Mouse (Mus musculus): ENCODE results near the gene Alkbh2.

Alkbh2 gene

GRCm38 (mm10) chr5:114127374-114128349 lies at the start of gene Alkbh2:
Alkbh2 (minus strand) TSS chr5:114128218.
- peak; percentile 77 for DNase-seq (ENCODE audit: low read depth, low spot score)

DNA sequence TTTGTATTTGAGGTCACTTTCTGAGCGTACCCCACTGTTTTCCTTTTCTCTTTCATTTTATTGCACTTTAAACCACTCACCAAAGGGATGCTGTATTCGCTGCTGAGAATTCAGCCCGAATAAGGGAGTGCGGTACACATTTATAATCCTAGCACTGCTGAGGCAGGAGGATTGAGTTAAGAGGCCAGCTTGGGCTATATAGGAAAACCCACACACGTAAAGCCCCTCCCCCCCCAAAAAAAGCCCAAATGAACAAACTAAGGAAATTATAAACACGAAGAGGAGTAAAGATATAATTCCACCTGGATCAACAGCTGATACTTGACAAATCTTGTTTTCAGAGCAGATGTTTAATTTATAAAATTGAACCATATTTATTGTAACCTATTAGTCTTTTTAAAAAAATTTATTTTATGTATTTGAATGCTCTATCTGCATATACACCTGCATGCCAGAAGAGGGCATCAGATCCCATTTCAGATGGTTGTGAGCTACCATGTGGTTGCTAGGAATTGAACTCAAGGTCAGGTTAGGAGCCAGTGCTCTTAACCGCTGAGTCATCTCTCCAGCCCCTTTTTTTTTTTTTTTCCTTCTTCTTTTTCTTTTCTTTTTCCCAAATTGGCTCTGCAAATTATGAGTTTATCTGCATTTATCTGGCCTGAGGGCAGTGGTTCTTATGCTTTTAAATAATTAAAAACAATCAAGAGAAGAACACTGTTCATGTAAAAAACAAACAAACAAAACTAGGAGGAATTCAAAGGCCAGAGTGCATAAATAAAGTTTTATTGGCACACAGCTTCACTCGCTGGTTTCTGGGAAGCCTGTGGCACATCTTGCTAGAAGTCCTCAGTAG lies 48.8 kb upstream of the Alkbh2 start:
- no peak for DNase-seq (ENCODE audit: low read depth, low spot score)

DNA sequence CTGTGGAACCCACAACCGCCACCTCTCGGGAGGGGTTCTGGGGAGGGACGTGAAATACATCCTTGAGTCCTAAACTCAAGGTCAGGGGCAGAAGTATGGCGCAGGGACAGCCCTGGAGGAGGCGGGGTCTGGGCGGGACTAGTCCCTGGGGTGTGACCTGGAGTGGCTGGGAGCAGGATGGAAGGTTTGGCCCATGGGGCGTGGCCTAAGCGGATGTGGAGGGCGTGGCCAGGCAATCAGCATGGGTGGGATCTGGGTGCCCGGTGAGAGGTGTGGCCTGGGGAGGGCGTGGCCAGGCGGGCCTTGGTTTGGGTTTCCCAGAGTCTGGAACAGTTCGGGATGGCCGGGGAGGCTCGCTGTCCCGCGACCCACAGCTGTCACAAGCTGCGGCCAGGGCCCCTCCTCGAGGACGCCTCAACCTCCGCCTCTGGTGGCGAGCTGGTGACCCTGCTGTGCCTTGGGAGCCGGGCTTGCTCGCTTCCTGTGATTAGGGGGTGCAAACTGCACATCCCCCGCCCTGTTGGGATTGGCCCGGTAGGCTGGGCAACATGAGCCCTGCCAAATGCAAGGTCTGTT lies 47.7 kb upstream of the Alkbh2 start:
- peak; percentile 85 for DNase-seq (ENCODE audit: low read depth, low spot score)

DNA sequence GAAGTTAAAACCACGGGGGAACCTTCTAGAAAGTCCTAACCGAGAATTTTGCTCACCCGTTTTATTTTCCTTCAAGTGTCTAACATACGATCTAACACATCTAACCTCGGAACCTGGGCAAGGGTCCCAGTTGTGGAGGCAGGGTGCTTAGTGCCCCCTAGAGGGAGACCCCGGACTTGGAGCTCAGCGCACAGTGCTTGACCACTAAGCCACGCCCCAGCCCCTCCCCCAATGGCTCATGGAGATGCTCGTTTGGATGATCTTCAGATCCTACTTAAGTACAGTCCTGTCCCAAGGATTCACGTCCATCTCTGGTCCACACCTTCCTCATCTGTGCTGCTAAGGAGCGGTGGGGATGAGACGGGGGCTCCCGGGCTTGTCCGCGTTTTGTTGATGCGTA lies 46.6 kb upstream of the Alkbh2 start:
- DNase-seq (ENCODE audit: low read depth, low spot score) = peak; percentile 16

DNA sequence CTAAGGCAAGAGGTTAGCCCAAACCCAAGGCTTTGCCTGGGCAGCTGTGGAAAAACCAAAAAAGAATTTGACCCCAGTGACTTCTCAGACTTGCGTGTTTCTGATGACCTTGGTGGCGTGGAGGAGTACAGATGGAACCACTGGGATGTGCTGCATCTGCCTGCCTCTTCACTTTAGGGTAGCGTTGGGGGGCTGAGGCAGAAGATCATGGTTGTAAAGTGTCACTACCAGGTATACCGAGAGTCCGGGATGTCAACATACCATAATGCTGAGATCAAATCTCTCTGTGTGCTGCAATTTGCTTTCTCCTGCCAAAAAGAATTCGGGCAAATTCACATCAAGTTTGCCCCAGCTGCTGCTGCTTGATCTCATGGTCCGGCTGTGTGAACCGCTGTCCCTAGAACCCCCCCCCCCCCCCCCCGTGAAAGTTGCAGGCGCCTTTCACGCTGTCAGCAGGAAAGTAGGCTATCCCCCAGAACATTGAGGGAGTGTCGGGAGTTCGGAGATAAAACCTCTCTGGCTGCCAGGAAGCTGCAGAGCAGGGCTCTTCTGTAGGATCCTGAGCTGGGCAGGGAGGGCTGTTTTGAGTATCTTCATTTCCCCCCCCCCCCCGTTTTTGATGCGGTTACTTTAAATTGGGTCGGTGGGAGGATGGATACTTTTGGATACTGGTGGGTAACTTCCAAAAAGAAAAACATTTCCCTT lies 46.0 kb upstream of the Alkbh2 start:
- DNase-seq (ENCODE audit: low read depth, low spot score) = no peak

DNA sequence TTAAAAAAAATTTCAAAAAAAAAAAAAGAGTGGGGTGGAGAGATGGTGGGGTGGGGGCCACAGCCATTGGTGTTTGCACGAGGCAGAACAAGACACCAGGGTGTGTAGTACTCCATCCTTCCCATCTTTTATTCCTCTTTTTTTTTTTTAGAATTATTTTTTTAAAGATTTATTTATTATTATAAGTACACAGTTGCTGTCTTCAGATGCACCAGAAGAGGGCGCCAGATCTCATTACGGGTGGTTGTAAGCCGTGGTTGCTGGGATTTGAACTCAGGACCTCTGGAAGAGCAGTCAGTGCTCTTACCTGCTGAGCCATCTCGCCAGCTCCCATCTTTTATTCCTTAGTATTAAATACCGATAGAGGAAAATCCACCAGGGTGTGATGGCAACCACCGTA lies 45.4 kb upstream of the Alkbh2 start:
- no peak for DNase-seq (ENCODE audit: low read depth, low spot score)

- no peak for DNase-seq (ENCODE audit: low read depth, low spot score)
Measured at GRCm38 (mm10) chr5:114172936-114173335, 44.9 kb upstream of the Alkbh2 start.

DNA sequence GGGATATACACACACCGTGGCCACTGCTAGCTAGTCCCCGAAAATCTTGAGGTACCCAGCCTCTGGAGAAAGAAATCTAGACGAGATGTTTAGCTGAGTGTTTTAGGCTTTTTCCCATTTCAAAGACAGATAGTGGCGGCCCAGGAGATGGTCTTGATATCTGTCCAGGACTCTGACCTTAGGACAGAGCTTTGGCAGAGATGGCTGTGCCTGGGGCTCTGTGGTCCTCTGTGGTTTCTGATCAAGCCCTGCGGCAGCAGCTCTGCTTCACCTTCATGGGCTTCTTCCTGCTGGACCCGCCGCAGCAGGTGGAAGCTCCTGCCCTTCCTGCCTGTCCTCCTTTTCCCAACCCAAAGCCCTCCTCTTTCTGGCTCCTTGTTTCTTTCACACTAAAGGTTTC lies 42.3 kb upstream of the Alkbh2 start:
- DNase-seq (ENCODE audit: low read depth, low spot score) = no peak

DNA sequence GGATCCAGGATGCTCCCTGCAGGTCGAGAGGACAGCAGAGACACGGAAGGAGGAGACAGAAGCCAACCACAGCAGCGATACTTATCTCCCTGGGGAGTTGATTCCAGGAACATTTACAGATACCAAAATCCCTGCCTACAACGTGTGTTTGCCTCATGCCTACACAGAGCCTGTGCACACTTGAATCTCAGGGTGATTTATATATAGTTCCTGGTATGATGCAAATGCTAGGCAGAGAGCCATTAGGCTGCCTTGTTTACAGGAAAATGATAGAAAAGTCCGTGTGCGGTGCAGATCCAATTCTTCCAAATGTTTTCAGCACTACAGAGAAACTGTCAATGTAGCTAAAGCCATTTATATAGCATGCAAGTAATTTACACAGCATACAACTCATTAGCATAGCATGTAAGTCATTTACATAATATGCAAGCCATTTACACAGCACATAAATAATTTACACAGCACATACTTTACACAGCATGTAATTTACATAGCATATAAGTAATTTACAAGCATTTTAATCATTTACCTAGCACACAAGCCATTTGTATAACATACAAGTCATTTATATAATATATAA lies 35.2 kb upstream of the Alkbh2 start:
- DNase-seq (ENCODE audit: low read depth, low spot score) = no peak

DNA sequence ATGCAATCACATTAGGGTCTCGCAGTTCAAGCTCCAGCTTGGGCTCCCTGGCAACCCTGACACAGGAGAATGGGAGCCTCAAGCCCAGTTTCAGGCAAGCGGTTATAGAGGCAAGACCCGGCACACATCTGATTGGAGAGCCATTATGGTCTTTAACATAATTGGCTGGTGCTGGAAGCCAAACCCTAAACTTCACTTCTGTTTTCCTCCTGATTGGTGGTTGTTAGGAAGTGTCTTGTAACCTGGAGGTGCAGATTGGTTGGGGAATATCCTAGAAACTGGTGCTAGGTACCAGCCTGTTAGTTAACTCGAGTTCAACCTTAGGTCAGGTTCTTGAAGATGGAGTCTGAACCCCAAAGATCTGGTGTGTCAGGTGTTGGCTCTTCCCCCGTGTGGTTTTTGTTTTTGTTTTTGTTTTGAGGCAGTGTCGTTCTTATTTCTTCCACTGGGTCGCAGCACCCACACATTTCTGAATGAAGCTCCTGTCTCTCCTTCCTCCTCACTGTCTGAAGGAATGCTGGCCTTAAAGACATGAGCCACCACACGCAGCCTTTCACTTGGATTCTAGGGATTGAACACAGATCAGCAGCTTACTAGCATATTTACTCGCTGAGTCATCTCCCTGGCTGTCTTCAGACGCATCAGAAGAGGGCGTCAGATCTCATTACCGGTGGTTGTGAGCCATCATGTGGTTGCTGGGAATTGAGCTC lies 34.2 kb upstream of the Alkbh2 start:
- DNase-seq (ENCODE audit: low read depth, low spot score) = no peak

- DNase-seq (ENCODE audit: low read depth, low spot score) = no peak
Measured at GRCm38 (mm10) chr5:114161424-114161823, 33.4 kb upstream of the Alkbh2 start.

- no peak for DNase-seq (ENCODE audit: low read depth, low spot score)
Measured at GRCm38 (mm10) chr5:114157236-114157635, 29.2 kb upstream of the Alkbh2 start.

DNA sequence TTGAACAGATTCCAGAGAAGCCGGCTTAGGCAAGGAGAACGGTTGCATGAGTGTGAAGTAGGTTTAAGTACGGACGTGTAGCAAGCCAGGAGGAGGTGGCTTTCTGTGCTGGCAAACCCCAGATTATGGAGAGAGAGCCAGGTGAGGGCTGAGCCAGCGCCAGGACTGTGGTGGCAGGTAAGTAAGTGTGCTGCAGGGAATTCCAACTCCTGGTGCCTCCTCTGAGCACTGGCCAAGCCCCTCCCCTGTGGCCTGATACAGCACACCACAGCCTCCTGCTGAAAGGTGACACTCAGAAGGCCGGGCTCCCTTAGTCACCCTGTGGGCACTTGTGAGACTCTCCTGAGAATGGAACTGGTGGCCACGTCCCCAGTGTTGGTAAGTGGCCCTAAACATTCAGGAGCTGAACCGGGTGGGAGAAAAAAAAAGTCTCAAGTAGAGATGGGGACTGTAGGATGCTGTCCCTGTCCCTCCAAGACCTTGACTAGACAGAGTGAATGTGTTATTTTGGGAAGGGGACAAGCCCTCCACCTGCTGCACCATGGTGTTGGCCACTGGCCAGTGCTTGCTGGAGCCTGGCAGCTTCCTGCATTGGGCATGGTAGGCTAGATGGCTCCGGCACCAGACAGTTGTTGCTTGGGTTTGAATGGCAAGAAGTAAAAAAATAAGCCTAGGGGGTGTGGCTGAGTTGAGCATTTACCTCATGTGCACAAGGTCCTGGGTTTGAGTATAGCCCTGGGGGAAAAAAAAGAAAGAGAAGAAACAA lies 27.3 kb upstream of the Alkbh2 start:
- DNase-seq (ENCODE audit: low read depth, low spot score) = no peak

DNA sequence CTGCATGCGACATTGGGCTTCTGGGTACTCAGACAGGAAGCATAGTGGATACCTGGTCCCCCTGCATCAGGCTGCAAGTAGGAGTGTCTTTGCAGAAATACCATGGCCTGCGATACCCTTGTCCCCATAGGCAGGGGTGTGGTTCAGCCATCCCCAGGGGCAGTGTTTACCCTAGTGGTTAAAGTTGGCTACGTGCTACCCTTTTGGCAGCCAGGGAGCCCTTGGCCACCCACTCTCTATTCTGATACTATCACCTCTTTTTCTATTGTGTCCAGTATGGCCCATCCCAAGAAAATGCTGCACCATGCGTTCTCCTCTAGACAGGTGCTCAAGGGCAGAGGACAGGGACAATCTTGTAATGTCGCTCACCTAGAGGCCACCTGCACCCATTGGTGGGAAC lies 26.7 kb upstream of the Alkbh2 start:
- DNase-seq (ENCODE audit: low read depth, low spot score) = no peak

DNA sequence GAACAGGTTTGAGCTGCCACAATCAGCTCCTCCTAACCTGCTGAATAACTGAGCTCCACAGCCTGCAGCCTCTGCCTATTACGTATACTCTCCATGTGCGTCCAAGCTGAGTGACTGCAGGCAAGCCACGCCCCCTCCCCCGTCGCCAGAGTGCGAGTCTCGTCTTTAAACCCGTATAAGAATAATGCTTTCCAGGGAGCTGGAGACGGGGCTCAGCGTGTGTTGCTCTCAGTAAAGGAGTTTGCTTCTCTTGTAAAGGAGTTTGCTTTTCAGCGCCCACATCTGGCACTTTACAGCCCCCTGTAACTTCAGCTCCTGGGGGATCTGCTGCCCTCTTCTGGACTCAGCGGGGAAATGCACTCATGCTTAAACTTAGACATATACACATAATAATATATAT lies 25.5 kb upstream of the Alkbh2 start:
- peak; percentile 45 for DNase-seq (ENCODE audit: low read depth, low spot score)

- no peak for DNase-seq (ENCODE audit: low read depth, low spot score)
Measured at GRCm38 (mm10) chr5:114152359-114153092, 24.5 kb upstream of the Alkbh2 start.

DNA sequence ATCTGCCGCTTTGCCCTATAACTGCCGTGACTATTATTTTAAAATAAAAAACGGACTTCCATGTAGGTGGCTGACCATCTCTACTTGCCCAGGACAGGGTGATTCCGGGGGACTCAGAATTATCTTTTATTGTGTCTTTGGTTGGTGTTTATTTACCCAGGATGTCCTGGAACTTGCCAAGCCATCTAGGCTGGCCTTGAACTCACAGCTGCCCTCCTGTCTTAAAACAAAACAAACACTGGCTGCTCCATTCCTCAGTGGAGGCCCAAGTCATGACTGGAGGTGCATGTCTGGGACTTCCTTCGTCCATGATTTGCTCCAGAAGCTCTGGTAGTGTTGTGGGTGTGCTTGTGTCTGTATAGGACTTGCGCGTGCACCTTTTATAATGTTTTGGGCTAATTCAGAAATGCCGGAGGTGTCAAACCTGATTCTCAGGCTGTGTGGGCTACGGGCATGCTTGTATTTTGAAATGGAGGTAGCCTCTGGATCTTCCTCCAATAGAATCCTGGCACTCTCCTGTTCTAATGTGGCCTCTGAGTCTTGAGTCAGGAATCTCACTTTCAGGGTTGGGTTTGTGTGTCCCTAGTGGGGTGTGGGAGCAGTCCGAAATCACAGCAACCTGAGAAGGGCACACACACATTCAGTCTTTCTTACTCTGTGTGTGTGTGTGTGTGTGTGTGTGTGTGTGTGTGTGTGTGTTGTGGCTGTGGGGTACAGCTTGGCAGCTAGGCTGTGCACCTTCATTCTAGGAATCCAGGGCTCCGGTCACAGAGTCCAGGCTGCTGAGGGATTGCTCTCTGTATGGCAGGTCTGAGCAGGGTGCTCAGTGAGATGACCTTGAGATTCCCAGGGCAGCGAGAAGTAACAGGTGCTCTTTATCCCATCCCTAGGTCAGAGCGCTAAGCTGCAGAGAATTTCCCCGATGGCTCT lies 19.3 kb upstream of the Alkbh2 start:
- no peak for DNase-seq (ENCODE audit: low read depth, low spot score)

All from embryo, embryonic 11.5 days (tissue).